Mouse (Mus musculus): Measurements from ENCODE around the gene Acoxl. TPM values are rescaled to one million over a fixed set of nuclear protein-coding genes. Genes with fewer than 3 reads are reported as not detected.

Acoxl gene
- polyA plus RNA-seq, 1 experiment from 2014 or later = 0.09 TPM

- no peak overlapping the region for H3K27ac ChIP-seq (ENCODE audit: low read depth, low read length)
- no peaks in the 10 kb centered on the region for H3K4me1 ChIP-seq (ENCODE audit: control insufficient read depth, insufficient read depth, low read length)
- H3K9ac ChIP-seq (ENCODE audit: low read length) = no peak overlapping the region
- DNase-seq (ENCODE audit: low spot score) = no peak
- H3K27me3 ChIP-seq (ENCODE audit: control insufficient read depth, insufficient read depth, low read length) = no peaks in the 10 kb centered on the region
- no peak overlapping the region for H3K4me2 ChIP-seq (ENCODE audit: low read depth)
- H3K9me3 ChIP-seq (ENCODE audit: control insufficient read depth, low read length) = no peaks in the 10 kb centered on the region
- H3K4me3 ChIP-seq (ENCODE audit: low read depth, low read length) = no peak overlapping the region
- H3K36me3 ChIP-seq (ENCODE audit: control insufficient read depth, insufficient read depth, low read length) = no peaks in the 10 kb centered on the region
- ATAC-seq (ENCODE audit: insufficient read depth, low FRiP score, low TSS enrichment) = no peak
- 81% methylated on average over 15 of the region's 15 CpGs for WGBS
Measured at GRCm38 (mm10) chr2:128139781-128140180, 301.1 kb downstream of the Acoxl start.

GRCm38 (mm10) chr2:128140183-128140582, 301.5 kb downstream of the Acoxl start:
- Histone ChIP-seq H3K4me3 (ENCODE audit: low read depth, low read length) (no peak overlapping the region), H3K27ac (ENCODE audit: low read depth, low read length) (no peak overlapping the region), H3K9ac (ENCODE audit: low read length) (no peak overlapping the region), H3K4me1 (ENCODE audit: control insufficient read depth, insufficient read depth, low read length) (no peaks in the 10 kb centered on the region), H3K4me2 (ENCODE audit: low read depth) (no peak overlapping the region), H3K36me3 (ENCODE audit: control insufficient read depth, insufficient read depth, low read length) (no peaks in the 10 kb centered on the region), H3K27me3 (ENCODE audit: control insufficient read depth, insufficient read depth, low read length) (no peaks in the 10 kb centered on the region), H3K9me3 (ENCODE audit: control insufficient read depth, low read length) (no peaks in the 10 kb centered on the region)
- ATAC-seq (ENCODE audit: insufficient read depth, low FRiP score, low TSS enrichment) = no peak
- no peak for DNase-seq (ENCODE audit: low spot score)
- 88% methylated on average over 3 of the region's 3 CpGs for WGBS

- Histone ChIP-seq H3K9me3 (ENCODE audit: control insufficient read depth, low read length) (no peaks in the 10 kb centered on the region), H3K36me3 (ENCODE audit: control insufficient read depth, insufficient read depth, low read length) (peaks cover 2% of the 10 kb centered on the region; the same call in 1 of the 2 replicates), H3K9ac (ENCODE audit: low read length) (no peak overlapping the region), H3K4me3 (ENCODE audit: low read depth, low read length) (no peak overlapping the region), H3K27ac (ENCODE audit: low read depth, low read length) (no peak overlapping the region), H3K27me3 (ENCODE audit: control insufficient read depth, insufficient read depth, low read length) (no peaks in the 10 kb centered on the region), H3K4me1 (ENCODE audit: control insufficient read depth, insufficient read depth, low read length) (no peaks in the 10 kb centered on the region), H3K4me2 (ENCODE audit: low read depth) (no peak overlapping the region)
- DNase-seq (ENCODE audit: low spot score) = no peak
- no peak for ATAC-seq (ENCODE audit: insufficient read depth, low FRiP score, low TSS enrichment)
Measured at GRCm38 (mm10) chr2:128143992-128144391, 305.3 kb downstream of the Acoxl start.

GRCm38 (mm10) chr2:128145433-128145832, 306.8 kb downstream of the Acoxl start:
- Histone ChIP-seq H3K9ac (ENCODE audit: low read length) (no peak overlapping the region), H3K4me1 (ENCODE audit: control insufficient read depth, insufficient read depth, low read length) (no peaks in the 10 kb centered on the region), H3K4me2 (ENCODE audit: low read depth) (no peak overlapping the region), H3K9me3 (ENCODE audit: control insufficient read depth, low read length) (no peaks in the 10 kb centered on the region), H3K36me3 (ENCODE audit: control insufficient read depth, insufficient read depth, low read length) (peaks cover 2% of the 10 kb centered on the region; the same call in 1 of the 2 replicates), H3K27ac (ENCODE audit: low read depth, low read length) (no peak overlapping the region), H3K4me3 (ENCODE audit: low read depth, low read length) (no peak overlapping the region), H3K27me3 (ENCODE audit: control insufficient read depth, insufficient read depth, low read length) (no peaks in the 10 kb centered on the region)
- DNase-seq (ENCODE audit: low spot score) (no peak), ATAC-seq (ENCODE audit: insufficient read depth, low FRiP score, low TSS enrichment) (no peak)
- 77% methylated on average over 3 of the region's 3 CpGs for WGBS

GRCm38 (mm10) chr2:128149596-128149995, 310.9 kb downstream of the Acoxl start:
- DNase-seq (ENCODE audit: low spot score) (no peak), ATAC-seq (ENCODE audit: insufficient read depth, low FRiP score, low TSS enrichment) (no peak)
- WGBS = 67% methylated on average over 5 of the region's 5 CpGs
- Histone ChIP-seq H3K36me3 (ENCODE audit: control insufficient read depth, insufficient read depth, low read length) (peaks cover 4% of the 10 kb centered on the region; the same call in 1 of the 2 replicates), H3K27ac (ENCODE audit: low read depth, low read length) (no peak overlapping the region), H3K4me2 (ENCODE audit: low read depth) (no peak overlapping the region), H3K27me3 (ENCODE audit: control insufficient read depth, insufficient read depth, low read length) (no peaks in the 10 kb centered on the region), H3K4me1 (ENCODE audit: control insufficient read depth, insufficient read depth, low read length) (no peaks in the 10 kb centered on the region), H3K9me3 (ENCODE audit: control insufficient read depth, low read length) (no peaks in the 10 kb centered on the region), H3K9ac (ENCODE audit: low read length) (no peak overlapping the region), H3K4me3 (ENCODE audit: low read depth, low read length) (no peak overlapping the region)

- Histone ChIP-seq H3K9ac (ENCODE audit: low read length) (no peak overlapping the region), H3K36me3 (ENCODE audit: control insufficient read depth, insufficient read depth, low read length) (peaks cover 4% of the 10 kb centered on the region; the same call in 1 of the 2 replicates), H3K4me3 (ENCODE audit: low read depth, low read length) (no peak overlapping the region), H3K27ac (ENCODE audit: low read depth, low read length) (no peak overlapping the region), H3K9me3 (ENCODE audit: control insufficient read depth, low read length) (no peaks in the 10 kb centered on the region), H3K4me2 (ENCODE audit: low read depth) (no peak overlapping the region), H3K4me1 (ENCODE audit: control insufficient read depth, insufficient read depth, low read length) (peaks cover 6% of the 10 kb centered on the region; the same call in 1 of the 2 replicates), H3K27me3 (ENCODE audit: control insufficient read depth, insufficient read depth, low read length) (no peaks in the 10 kb centered on the region)
- DNase-seq (ENCODE audit: low spot score) (no peak), ATAC-seq (ENCODE audit: insufficient read depth, low FRiP score, low TSS enrichment) (no peak)
- WGBS = 89% methylated on average over 9 of the region's 9 CpGs
Measured at GRCm38 (mm10) chr2:128152211-128152610, 313.5 kb downstream of the Acoxl start.

GRCm38 (mm10) chr2:128152845-128153550, 314.3 kb downstream of the Acoxl start:
- Histone ChIP-seq H3K27me3 (ENCODE audit: control insufficient read depth, insufficient read depth, low read length) (no peaks in the 10 kb centered on the region), H3K27ac (ENCODE audit: low read depth, low read length) (no peak overlapping the region), H3K4me1 (ENCODE audit: control insufficient read depth, insufficient read depth, low read length) (peaks cover 6% of the 10 kb centered on the region; the same call in 1 of the 2 replicates), H3K9me3 (ENCODE audit: control insufficient read depth, low read length) (no peaks in the 10 kb centered on the region), H3K4me2 (ENCODE audit: low read depth) (no peak overlapping the region), H3K4me3 (ENCODE audit: low read depth, low read length) (no peak overlapping the region), H3K36me3 (ENCODE audit: control insufficient read depth, insufficient read depth, low read length) (0 out of 2 replicates have a peak, but pooled peaks cover 4% of the 10 kb centered on the region), H3K9ac (ENCODE audit: low read length) (no peak overlapping the region)
- ATAC-seq (ENCODE audit: insufficient read depth, low FRiP score, low TSS enrichment) (no peak), DNase-seq (ENCODE audit: low spot score) (no peak)
- 86% methylated on average over 16 of the region's 16 CpGs for WGBS

GRCm38 (mm10) chr2:128153551-128153910, 314.9 kb downstream of the Acoxl start:
- Histone ChIP-seq H3K4me2 (ENCODE audit: low read depth) (no peak overlapping the region), H3K4me1 (ENCODE audit: control insufficient read depth, insufficient read depth, low read length) (peaks cover 6% of the 10 kb centered on the region; the same call in 1 of the 2 replicates), H3K9me3 (ENCODE audit: control insufficient read depth, low read length) (no peaks in the 10 kb centered on the region), H3K36me3 (ENCODE audit: control insufficient read depth, insufficient read depth, low read length) (0 out of 2 replicates have a peak, but pooled peaks cover 2% of the 10 kb centered on the region), H3K4me3 (ENCODE audit: low read depth, low read length) (no peak overlapping the region), H3K27me3 (ENCODE audit: control insufficient read depth, insufficient read depth, low read length) (no peaks in the 10 kb centered on the region), H3K27ac (ENCODE audit: low read depth, low read length) (no peak overlapping the region), H3K9ac (ENCODE audit: low read length) (no peak overlapping the region)
- 57% methylated on average over 11 of the region's 11 CpGs for WGBS
- no peak for DNase-seq (ENCODE audit: low spot score)
- no peak for ATAC-seq (ENCODE audit: insufficient read depth, low FRiP score, low TSS enrichment)

GRCm38 (mm10) chr2:128155412-128156066, 316.9 kb downstream of the Acoxl start:
- Histone ChIP-seq H3K9ac (ENCODE audit: low read length) (no peak overlapping the region), H3K4me3 (ENCODE audit: low read depth, low read length) (no peak overlapping the region), H3K27me3 (ENCODE audit: control insufficient read depth, insufficient read depth, low read length) (no peaks in the 10 kb centered on the region), H3K4me1 (ENCODE audit: control insufficient read depth, insufficient read depth, low read length) (peaks cover 6% of the 10 kb centered on the region; the same call in 1 of the 2 replicates), H3K27ac (ENCODE audit: low read depth, low read length) (no peak overlapping the region), H3K4me2 (ENCODE audit: low read depth) (no peak overlapping the region), H3K36me3 (ENCODE audit: control insufficient read depth, insufficient read depth, low read length) (0 out of 2 replicates have a peak, but pooled peaks cover 2% of the 10 kb centered on the region), H3K9me3 (ENCODE audit: control insufficient read depth, low read length) (no peaks in the 10 kb centered on the region)
- WGBS = 93% methylated on average over 13 of the region's 13 CpGs
- ATAC-seq (ENCODE audit: insufficient read depth, low FRiP score, low TSS enrichment) (no peak), DNase-seq (ENCODE audit: low spot score) (no peak)
